Mouse (Mus musculus): ENCODE results near the gene Krt25. TPM values are rescaled to one million over a fixed set of nuclear protein-coding genes. Genes with fewer than 3 reads are reported as not detected.

Gene Krt25
- total and polyA plus RNA-seq, 3 experiments = 0.17 to 1.0 (median 0.69) TPM

GRCm38 (mm10) chr11:99279986-99280385 is 42.8 kb downstream of the Krt25 start:
- no peaks in the 10 kb centered on the region for H3K9me3 ChIP-seq (replicated peaks; ENCODE audit: low read length)
- H3K4me1 ChIP-seq (ENCODE audit: control insufficient read depth in 1 of 2, insufficient read depth in 2 of 2) = peaks cover 4 to 10% of the 10 kb centered on the region in 2 experiments; a peak in 2 of 4 replicates
- no peak for DNase-seq (ENCODE audit: extremely low read depth)
- H3K27ac ChIP-seq (ENCODE audit: insufficient read depth, low read depth) = no peak overlapping the region
- peak overlapping the region; percentile 5; the same call in 1 of the 2 replicates for H3K4me2 ChIP-seq (ENCODE audit: insufficient read depth, low read depth, poor library complexity, severe bottlenecking)
- TF ChIP-seq CTCF (conservative IDR thresholded peaks at IDR 0.05 in 1 of 2, IDR thresholded peaks at IDR 0.05 in 1 of 2; ENCODE audit: low read depth in 2 of 2, low read length in 2 of 2) (no peak), SIN3A (IDR thresholded peaks at IDR 0.05; ENCODE audit: low read length) (no peak), MAFK (IDR thresholded peaks at IDR 0.05; ENCODE audit: insufficient replicate concordance, low read length) (0 out of 2 replicates have a peak, but pooled peaks have one; percentile 39), EP300 (IDR thresholded peaks at IDR 0.05; ENCODE audit: low read length) (no peak), ZNF384 (IDR thresholded peaks at IDR 0.05; ENCODE audit: low read depth, low read length) (no peak)
- no peak overlapping the region for H3K9ac ChIP-seq (ENCODE audit: insufficient read depth, low read depth)
- no peaks in the 10 kb centered on the region for H3K36me3 ChIP-seq (replicated peaks in 1 of 2; ENCODE audit: control insufficient read depth in 1 of 2, insufficient read depth in 1 of 2, low read length in 1 of 2)
- no peaks in the 10 kb centered on the region for H3K79me2 ChIP-seq (replicated peaks; ENCODE audit: control insufficient read depth, extremely low read depth, insufficient read depth, poor library complexity, severe bottlenecking)
- H3K27me3 ChIP-seq (replicated peaks) = peaks cover 6% of the 10 kb centered on the region
- dilution Hi-C loops (cut with MboI; ENCODE audit: extremely low pct_ligation_motif_present, extremely low pct_unique_long_range_greater_than_20kb, low sequenced_read_pairs) (no loop called here), in situ Hi-C loops (cut with MboI; ENCODE audit: low pct_ligation_motif_present, low pct_unique_long_range_greater_than_20kb, low sequenced_read_pairs) (no loop called here)
- no peak overlapping the region for H3K4me3 ChIP-seq (replicated peaks in 1 of 3; ENCODE audit: low read depth in 2 of 3, low read length in 2 of 3, poor library complexity in 1 of 3)

- Histone ChIP-seq H3K36me3 (replicated peaks in 1 of 2; ENCODE audit: control insufficient read depth in 1 of 2, insufficient read depth in 1 of 2, low read length in 1 of 2) (no peaks in the 10 kb centered on the region), H3K4me2 (ENCODE audit: insufficient read depth, low read depth, poor library complexity, severe bottlenecking) (no peak overlapping the region), H3K9ac (ENCODE audit: insufficient read depth, low read depth) (no peak overlapping the region), H3K79me2 (replicated peaks; ENCODE audit: control insufficient read depth, extremely low read depth, insufficient read depth, poor library complexity, severe bottlenecking) (no peaks in the 10 kb centered on the region), H3K9me3 (replicated peaks; ENCODE audit: low read length) (no peaks in the 10 kb centered on the region), H3K27me3 (replicated peaks) (peaks cover 11% of the 10 kb centered on the region), H3K27ac (ENCODE audit: insufficient read depth, low read depth) (no peak overlapping the region), H3K4me3 (replicated peaks in 1 of 3; ENCODE audit: low read depth in 2 of 3, low read length in 2 of 3, poor library complexity in 1 of 3) (no peak overlapping the region), H3K4me1 (ENCODE audit: control insufficient read depth in 1 of 2, insufficient read depth in 2 of 2) (0 out of 4 replicates have a peak, but pooled peaks cover 0 to 2% of the 10 kb centered on the region in 2 experiments)
- no peak for DNase-seq (ENCODE audit: extremely low read depth)
- dilution Hi-C loops (cut with MboI; ENCODE audit: extremely low pct_ligation_motif_present, extremely low pct_unique_long_range_greater_than_20kb, low sequenced_read_pairs) = no loop called here
- in situ Hi-C loops (cut with MboI; ENCODE audit: low pct_ligation_motif_present, low pct_unique_long_range_greater_than_20kb, low sequenced_read_pairs) = no loop called here
- TF ChIP-seq MAZ (IDR thresholded peaks at IDR 0.05; ENCODE audit: low read depth, low read length) (no peak), GABPA (IDR thresholded peaks at IDR 0.05; ENCODE audit: insufficient replicate concordance, low read depth, low read length) (no peak), ZNF384 (IDR thresholded peaks at IDR 0.05; ENCODE audit: low read depth, low read length) (no peak), MXI1 (IDR thresholded peaks at IDR 0.05; ENCODE audit: low read depth, low read length) (no peak), RAD21 (IDR thresholded peaks at IDR 0.05; ENCODE audit: low read depth, low read length) (no peak)
Observed at GRCm38 (mm10) chr11:99276786-99277185, 46.0 kb downstream of the Krt25 start.

GRCm38 (mm10) chr11:99275624-99276023 is 47.1 kb downstream of the Krt25 start:
- no peak overlapping the region for H3K4me2 ChIP-seq (ENCODE audit: insufficient read depth, low read depth, poor library complexity, severe bottlenecking)

More at GRCm38 (mm10) chr11:99275624-99276023, 47.1 kb downstream of the Krt25 start:
- Histone ChIP-seq H3K27me3 (replicated peaks) (peaks cover 12% of the 10 kb centered on the region), H3K9me3 (replicated peaks; ENCODE audit: low read length) (no peaks in the 10 kb centered on the region), H3K79me2 (replicated peaks; ENCODE audit: control insufficient read depth, extremely low read depth, insufficient read depth, poor library complexity, severe bottlenecking) (no peaks in the 10 kb centered on the region), H3K36me3 (replicated peaks in 1 of 2; ENCODE audit: control insufficient read depth in 1 of 2, insufficient read depth in 1 of 2, low read length in 1 of 2) (no peaks in the 10 kb centered on the region), H3K27ac (ENCODE audit: insufficient read depth, low read depth) (no peak overlapping the region), H3K4me1 (ENCODE audit: control insufficient read depth in 1 of 2, insufficient read depth in 2 of 2) (peaks cover 2 to 3% of the 10 kb centered on the region in 2 experiments; a peak in 2 of 4 replicates), H3K4me3 (replicated peaks in 1 of 3; ENCODE audit: low read depth in 2 of 3, low read length in 2 of 3, poor library complexity in 1 of 3) (no peak overlapping the region), H3K9ac (ENCODE audit: insufficient read depth, low read depth) (no peak overlapping the region)
- DNase-seq (ENCODE audit: extremely low read depth) = no peak
- dilution Hi-C loops (cut with MboI; ENCODE audit: extremely low pct_ligation_motif_present, extremely low pct_unique_long_range_greater_than_20kb, low sequenced_read_pairs) = no loop called here
- in situ Hi-C loops (cut with MboI; ENCODE audit: low pct_ligation_motif_present, low pct_unique_long_range_greater_than_20kb, low sequenced_read_pairs) = no loop called here
- TF ChIP-seq PAX5 (IDR thresholded peaks at IDR 0.05; ENCODE audit: low read length) = no peak
- no peak for TF ChIP-seq POLR2AphosphoS2 (IDR thresholded peaks at IDR 0.05; ENCODE audit: low read depth, low read length)
- TF ChIP-seq USF1 (IDR thresholded peaks at IDR 0.05; ENCODE audit: low read depth, low read length) = no peak
- no peak for TF ChIP-seq CTCF (conservative IDR thresholded peaks at IDR 0.05 in 1 of 2, IDR thresholded peaks at IDR 0.05 in 1 of 2; ENCODE audit: low read depth in 2 of 2, low read length in 2 of 2)
- no peak for TF ChIP-seq ZNF384 (IDR thresholded peaks at IDR 0.05; ENCODE audit: low read depth, low read length)
- TF ChIP-seq RCOR1 (conservative IDR thresholded peaks at IDR 0.05; ENCODE audit: low read depth, low read length) = no peak
- TF ChIP-seq ZKSCAN1 (IDR thresholded peaks at IDR 0.05; ENCODE audit: borderline replicate concordance, low read depth, low read length) = no peak
- no peak for TF ChIP-seq ETS1 (conservative IDR thresholded peaks at IDR 0.05; ENCODE audit: low read depth, low read length)
- TF ChIP-seq E2F4 (IDR thresholded peaks at IDR 0.05; ENCODE audit: insufficient replicate concordance, low read depth, low read length) = no peak
- TF ChIP-seq KAT2A (IDR thresholded peaks at IDR 0.05; ENCODE audit: insufficient replicate concordance, low read length) = no peak
- no peak for TF ChIP-seq ELF1 (IDR thresholded peaks at IDR 0.05; ENCODE audit: low read depth, low read length)
- TF ChIP-seq EP300 (IDR thresholded peaks at IDR 0.05; ENCODE audit: low read length) = no peak
- no peak for TF ChIP-seq MYC (IDR thresholded peaks at IDR 0.05; ENCODE audit: low read depth, low read length)
- no peak for TF ChIP-seq TCF12 (IDR thresholded peaks at IDR 0.05; ENCODE audit: low read depth, low read length)

Measured in CH12.LX (cell line).